Mouse (Mus musculus) c-Kit-positive CD71-positive TER-119-positive erythroid progenitor cells, embryonic 14.5 days (primary cell): Measurements from ENCODE around the gene Actg1.

Experiments used
- DNase-seq: peaks from one replicate; pipeline ENCODE4 v3.0.0-alpha.2; 2013; ENCODE audit warnings: low spot score

The Actg1 gene

DNA sequence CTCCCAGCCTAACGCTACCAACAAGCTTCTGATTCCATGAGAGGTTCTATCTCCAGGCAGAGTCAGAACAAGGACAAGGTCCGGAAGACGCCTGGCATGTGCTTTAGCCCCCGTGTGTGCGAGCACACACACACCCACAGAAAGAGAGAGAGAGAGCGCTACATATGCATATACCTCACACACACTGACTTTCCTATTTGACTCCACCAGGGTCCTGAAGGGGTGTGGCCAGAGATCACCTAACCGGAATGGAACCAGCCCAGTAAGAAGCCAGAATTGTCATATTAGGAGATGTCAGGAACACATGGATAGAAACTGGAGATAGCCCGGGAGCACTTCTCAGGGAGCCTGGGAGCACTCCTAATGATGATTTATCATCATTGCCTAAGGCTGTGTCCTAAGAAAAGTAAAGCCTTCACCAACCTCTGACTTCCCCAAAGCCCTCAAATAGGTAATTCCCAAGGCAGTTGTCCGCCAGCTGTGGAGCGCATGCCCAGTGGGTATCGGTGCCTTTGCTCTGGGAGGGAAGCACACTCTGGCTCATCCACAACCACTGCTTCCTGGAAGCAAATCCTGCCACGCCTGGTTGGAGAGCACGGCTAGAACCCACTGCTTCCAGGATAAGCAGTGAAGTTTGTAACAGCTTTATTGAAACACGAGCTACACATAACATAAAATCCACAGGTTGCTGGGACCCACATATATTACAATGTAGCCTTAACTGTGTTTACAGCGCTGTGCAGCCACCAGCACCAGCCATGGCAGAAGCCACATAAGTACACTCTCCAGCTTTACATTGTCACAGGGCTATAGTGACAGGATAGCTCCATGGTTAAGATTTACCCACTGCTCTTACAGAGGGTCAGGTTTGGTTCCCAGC is 39.7 kb downstream of the Actg1 start:
- no peak for DNase-seq

DNA sequence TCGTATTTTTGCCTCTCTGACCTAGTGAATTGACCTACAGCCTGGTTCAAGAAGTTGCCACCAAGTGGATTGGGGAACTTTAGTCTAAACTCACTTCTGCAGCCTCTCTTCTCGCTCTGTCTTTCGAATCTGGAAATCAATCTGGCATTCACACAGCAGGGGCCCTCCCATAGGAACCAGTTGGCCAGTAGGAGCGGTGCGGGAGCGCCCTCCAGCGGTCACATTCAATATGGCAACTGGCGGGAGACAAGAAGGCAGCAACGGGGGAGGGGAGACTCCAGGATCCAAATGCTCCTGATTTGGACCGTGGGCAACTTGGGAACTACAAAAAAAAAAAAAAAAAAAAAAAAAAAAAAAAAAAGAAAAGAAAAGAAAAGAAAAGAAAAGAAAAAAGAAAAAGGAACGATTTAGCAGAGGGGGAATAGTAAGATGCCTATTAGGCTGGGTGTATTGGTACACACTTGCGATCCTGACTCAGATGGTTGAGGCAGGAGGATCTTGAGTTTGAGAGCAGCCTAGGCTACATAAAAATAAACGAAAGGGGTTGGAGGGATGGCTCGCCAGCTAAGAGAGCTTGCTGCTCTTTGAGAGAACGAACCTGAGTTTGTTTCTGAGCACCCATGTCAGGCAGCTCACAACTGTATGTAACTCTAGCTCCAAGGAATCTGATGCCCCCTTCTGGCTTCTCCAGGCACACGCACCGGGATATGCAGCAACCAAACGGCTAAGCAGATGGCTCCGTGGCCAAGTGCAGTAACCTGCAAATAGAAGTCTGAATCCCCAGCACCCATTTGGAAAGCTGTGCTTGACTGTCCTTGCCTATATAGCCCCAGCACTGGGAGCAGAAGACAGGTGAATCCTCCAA is 40.5 kb downstream of the Actg1 start:
- DNase-seq: peak; percentile 79

DNA sequence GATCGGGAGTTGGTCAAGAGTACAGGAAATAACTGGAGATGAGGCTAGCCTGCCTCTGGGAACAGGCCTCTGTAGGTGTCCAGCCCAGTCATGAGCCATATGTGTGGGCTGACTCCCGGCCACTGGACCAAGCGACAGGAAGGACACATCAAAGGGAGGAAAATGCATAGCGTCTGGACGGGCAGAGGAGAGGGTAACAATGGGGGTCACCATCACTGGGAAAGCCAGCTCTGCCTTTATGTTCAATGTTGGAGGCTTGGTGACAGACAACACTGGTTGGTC is 41.3 kb downstream of the Actg1 start:
- no peak for DNase-seq

DNA sequence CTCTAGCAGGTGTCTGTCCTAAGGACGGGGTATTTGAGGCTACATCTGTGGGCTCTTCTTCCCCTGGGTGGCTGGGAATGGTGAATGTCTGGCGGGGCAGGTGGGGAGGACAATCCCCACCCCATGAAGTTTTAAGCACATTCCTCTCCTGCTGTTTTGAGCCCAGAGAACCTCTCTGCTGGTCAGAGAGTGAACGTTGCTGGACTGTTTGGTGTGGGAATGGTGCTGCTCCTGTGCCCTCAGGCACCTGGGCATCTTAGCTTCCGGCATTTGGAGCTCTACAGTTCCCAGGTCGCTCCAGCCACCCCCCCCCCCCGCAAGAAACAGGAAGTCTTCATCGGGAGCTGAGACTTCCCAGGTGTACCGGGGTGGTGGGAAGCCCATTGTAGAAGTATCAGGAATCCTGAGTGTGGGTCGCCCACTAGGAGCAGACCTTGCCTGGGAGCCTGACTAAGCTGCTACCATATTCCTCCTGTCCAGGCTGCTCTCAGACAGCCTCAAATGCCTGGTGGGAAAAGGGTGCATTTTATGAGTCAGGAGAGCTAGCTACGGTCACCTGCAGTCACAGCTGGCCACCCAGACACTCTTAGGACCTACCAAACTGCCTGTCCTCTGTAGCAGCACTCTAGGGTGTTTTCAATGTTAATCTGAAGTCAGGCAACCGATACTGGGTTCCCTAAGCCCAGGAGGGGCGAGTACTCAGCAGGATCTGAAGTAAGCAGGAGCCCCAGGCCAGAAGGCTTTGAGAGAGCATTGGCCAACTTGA is 41.8 kb downstream of the Actg1 start:
- DNase-seq: no peak

DNA sequence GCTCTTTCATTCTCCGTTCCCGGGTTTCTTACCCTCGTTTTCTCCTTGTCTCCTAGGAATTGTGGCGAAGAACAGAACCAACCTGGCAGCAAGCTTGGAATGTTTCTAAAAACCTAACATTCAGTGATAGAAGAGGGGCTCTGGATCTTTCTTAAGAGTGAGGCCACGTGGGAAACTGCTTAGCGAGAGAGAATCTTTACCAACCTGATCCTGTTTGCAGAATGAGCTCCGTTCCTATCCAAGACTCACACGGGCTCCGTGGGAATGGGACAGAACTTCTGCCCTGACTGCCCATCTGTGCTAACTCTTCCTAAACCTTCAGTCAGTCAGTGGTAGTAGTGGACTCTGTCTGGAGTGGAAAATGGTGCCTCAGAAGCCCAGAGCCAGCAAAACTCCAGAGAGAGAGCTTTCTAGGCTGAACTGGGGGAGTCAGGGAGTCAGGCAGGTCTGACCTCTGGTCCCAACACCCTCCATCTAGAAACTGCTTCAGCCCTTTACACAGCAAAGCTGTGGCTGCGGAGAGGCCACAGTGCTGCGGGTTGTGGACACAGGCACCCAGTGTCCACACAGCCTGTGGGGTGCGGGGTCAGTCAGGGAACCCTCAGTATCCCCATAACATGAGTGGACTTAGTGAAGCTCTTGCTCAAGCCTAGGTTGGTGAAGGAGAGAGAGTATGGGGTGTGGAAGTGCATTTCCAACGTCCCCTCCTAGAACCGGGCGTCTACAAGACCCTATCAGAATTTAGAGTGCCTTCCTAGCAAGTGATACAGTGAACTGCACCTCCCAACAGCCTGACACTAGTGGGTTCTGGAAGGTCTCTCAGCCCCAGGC is 42.6 kb downstream of the Actg1 start:
- DNase-seq: no peak

DNA sequence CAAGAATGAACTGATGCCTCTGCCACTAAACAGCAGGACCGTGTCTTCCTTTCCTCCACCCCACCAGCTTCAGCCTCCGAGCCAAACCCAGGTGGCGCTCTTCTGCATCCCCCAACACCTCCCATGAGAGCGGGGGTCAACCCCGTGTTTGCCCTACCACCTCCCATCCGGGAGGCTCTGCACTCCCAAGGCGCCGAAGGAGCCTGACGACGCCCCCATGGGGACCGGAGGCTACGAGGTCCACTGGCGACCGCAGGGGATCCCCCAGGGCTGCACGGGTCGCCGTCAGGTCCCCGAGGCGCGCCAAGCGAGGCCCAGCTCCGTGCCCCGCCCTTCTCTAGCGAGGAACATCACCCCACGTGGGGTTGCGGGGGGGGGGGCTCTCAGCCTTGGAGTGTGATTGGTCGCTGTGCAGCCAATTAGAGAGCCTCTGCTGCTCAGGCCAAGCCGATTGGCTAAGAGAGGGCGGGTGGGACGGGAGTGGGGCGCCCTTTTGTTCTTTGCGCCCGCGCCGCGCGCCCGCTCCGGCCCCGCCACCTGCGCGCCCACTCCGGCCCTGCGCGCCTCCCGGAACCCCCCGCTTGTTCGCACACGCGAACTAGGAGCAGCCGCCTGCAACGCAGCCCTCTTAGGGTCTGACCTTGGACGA is 43.3 kb downstream of the Actg1 start:
- DNase-seq: peak; percentile 95

DNA sequence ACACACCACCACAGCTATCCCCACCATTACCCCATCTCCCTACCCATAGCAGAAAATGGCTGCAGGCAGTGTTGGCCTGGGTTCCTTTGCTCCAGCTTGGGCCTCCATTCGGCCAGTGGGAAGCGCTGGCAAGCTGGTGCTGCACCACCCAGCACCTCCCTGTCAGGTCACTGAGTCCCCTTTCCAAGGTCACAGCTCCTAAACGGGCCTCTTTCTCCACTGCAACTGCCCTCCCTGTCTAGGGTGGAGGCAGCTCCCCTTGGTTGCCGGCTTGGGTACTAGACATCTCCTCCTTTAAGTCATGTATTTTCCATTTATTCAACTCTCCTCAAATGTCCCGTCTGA is 44.0 kb downstream of the Actg1 start:
- no peak for DNase-seq

DNA sequence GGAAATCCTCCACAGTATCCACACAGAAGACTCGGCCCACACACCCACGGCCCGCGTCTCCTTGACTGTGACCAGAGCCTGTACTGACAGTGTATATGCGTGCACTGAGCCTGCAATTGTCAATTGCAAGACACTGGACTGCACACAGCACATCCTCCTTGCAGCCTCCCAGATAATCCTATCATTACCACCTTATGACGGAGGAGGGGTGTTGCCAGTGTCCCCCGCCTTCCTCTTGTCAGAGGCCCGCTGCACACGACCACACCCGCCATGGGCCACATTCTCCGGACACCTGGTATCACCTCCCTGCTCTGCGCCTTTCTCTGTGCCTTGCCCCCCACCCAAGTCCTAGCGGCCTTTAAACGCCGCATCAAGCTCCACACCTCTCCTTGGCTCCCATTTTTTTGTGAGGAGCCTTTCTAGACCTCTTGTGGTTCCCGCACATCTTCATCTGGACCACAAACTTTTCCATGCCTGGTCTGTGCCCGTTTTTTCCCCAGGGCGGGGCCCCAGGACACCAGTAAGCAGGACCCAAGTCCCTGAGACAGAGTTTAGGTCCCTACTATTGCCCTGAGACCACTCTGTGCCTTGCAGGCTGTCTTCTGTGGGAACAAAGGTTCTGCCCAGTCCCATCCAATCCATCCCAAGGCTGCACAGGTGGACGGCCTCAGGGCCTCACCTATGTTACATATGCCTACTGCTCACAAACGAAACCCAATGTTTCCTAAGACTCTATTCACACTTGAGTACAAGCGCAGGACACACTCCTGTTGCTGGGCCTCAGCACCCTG is 44.6 kb downstream of the Actg1 start:
- peak; percentile 64 for DNase-seq

DNA sequence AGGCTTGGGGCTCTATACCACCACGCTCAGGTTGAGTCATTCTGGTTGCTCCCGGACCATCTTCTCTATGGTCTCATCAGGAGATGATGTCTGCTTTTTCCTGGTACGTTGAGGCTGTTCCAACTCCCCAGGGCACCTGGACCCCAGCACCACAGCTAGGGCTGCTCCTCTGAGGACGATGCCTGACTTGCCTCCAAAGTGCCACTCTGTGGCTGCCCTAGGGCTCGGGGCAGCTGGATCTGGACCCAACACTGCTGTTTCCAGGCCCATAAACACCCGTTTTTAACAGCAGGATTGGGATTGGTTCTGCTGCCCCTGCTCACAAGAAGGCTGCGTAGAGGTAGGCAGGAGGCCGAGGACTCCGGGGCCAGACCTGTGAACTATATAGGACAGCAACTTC is 45.2 kb downstream of the Actg1 start:
- no peak for DNase-seq

DNA sequence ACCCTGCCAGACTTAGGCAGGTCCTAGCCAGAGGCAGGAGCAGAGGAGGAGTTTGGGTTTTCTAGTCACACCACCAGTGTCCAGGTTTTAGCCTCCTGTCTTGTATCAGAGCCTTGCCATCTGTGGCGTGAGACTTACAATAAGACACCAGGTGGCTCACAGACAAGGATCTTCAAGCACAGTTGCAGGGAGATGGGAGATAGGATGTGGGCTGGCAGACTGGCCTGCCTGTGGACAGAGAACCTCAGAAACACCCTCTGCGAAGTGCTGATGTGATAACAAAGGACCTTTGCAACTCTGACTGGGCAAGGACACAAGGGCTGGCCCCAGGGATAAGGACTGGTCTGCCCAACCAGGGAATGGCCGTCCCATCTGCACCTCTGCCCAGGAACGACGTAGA is 48.9 kb downstream of the Actg1 start:
- DNase-seq: no peak

DNA sequence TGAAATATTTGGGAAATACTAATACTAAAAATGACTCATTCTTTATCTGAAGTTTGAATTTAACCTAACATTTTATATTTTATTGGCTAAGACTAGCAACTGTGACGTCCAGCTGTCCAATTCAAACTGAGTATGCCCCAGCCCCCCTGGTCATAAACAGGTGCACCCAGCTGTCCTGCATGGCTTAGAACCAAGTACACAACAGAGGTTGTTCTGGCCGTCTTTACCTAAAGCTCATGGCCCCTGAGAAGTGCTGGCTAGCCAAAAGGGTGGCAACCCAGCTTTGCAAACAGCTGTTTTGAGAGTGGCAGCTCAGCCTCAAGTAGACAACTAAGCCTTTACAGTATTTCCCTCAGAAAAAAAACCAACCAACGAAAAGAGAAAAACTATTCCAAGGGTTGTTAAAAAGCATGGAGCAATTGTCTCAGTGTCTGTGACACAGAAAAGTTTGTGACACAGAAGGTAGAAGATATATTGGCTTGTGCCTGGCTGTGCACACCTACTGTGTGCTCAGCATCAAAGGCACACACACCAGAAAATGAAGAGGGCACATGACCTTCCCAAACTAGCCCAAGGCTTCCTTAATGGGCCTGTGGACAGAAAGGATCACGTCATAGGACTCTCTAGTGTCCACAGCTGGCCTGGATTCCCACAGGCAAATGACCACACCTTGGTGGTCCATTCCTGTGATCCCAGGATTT is 49.8 kb downstream of the Actg1 start:
- DNase-seq: no peak

DNA sequence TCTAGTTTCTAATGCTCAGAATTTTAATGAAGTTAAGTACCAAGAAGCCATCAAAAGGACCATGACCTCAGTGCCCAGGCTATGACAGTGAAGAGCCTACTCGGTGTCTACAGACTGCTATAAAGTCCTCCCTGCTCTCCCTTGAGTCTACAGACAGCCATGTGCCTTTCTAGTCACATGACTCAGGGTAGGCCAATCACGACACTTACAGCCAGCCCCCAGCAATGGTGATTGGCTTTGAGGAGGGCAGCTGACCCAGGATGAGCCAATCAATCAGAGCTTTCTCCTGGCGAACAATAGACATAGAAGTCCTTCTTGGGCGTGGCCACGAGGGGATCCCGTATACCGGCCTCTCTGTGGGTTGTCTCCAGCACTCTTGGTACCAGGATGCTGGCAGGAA is 50.6 kb downstream of the Actg1 start:
- no peak for DNase-seq

DNA sequence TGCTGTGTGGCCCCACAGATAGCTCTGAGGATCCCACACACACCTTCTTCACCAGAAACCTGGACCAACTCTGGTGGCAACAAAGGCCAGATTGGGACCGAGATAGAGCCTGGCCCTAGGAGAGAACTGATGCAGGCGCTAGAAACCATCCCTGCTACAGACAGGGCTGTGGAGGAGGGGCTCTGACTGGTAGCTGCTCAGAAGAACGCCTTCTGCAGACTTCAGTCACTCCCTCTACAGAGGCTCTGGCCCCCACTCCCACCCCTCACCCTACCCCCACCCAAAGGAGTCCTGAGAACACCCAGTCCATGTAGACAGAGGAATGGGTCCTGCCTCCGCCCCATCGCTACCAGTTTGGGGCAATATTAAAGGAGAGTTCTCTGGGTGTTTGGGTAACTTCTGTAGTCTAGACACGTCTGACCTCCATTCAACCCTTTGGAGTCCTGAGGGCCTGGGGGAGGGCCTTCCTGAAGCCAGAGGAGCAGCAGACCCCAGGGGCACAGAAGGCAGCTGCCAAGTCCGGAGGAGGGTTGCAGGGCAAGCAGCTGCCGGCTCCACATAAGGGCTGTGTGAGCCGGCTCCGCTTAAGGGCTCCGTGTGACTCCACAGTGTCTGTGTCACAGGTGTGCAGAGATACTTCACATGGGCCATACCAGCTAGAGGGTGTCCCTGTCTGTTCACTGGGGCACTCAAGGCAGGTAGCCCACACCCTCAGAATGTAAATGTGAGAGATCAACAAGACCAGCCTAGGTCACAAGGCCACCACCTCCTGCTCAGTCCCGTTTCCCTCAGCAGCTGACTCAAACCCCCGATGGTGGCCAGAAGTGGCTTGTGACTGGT is 51.8 kb downstream of the Actg1 start:
- DNase-seq: no peak
